Mouse (Mus musculus) heart, postnatal 4 days (tissue): ENCODE measurements around the gene Ubac2. TPM values are rescaled to one million over a fixed set of nuclear protein-coding genes. Genes with fewer than 3 reads are reported as not detected.

ENCODE experiments used
- DNase-seq: peaks from one replicate; pipeline ENCODE4 v3.0.0; 2021
- total RNA-seq, 2 experiments: library from RNA; stranded (reverse); gene quantifications; 2 replicates each; pipeline ENCODE4 v1.2.3; 2021

The Ubac2 gene
- total RNA-seq, 2 experiments from 2014 or later = 25.2 to 27.3 TPM

- no peak for DNase-seq
Observed at GRCm38 (mm10) chr14:122011768-122012167, 133.3 kb downstream of the Ubac2 start.

- no peak for DNase-seq
Observed at GRCm38 (mm10) chr14:122012193-122012592, 133.8 kb downstream of the Ubac2 start.

GRCm38 (mm10) chr14:122012814-122013213 is 134.4 kb downstream of the Ubac2 start:
- no peak for DNase-seq

- DNase-seq = no peak
Observed at GRCm38 (mm10) chr14:122013417-122013951, 135.1 kb downstream of the Ubac2 start.

- no peak for DNase-seq
Observed at GRCm38 (mm10) chr14:122017958-122018357, 139.5 kb downstream of the Ubac2 start.

GRCm38 (mm10) chr14:122019389-122019788 is 141.0 kb downstream of the Ubac2 start:
- DNase-seq = no peak

- DNase-seq = no peak
Observed at GRCm38 (mm10) chr14:122020567-122020966, 142.1 kb downstream of the Ubac2 start.

- no peak for DNase-seq
Observed at GRCm38 (mm10) chr14:122023054-122023453, 144.6 kb downstream of the Ubac2 start.

- no peak for DNase-seq
Observed at GRCm38 (mm10) chr14:122023928-122024327, 145.5 kb downstream of the Ubac2 start.

- DNase-seq = no peak
Observed at GRCm38 (mm10) chr14:122028926-122029745, 150.7 kb downstream of the Ubac2 start.

- no peak for DNase-seq
Observed at GRCm38 (mm10) chr14:122029851-122030250, 151.4 kb downstream of the Ubac2 start.

- DNase-seq = no peak
Observed at GRCm38 (mm10) chr14:122032045-122032444, 153.6 kb downstream of the Ubac2 start.

GRCm38 (mm10) chr14:122034451-122034850 is 156.0 kb downstream of the Ubac2 start, which contains the start of gene Timm8a2:
Gene Timm8a2, plus strand, starts transcription at chr14:122034674.
- DNase-seq = no peak

- DNase-seq = no peak
Observed at GRCm38 (mm10) chr14:122035181-122035580, 156.8 kb downstream of the Ubac2 start.

- no peak for DNase-seq
Observed at GRCm38 (mm10) chr14:122035860-122036259, 157.4 kb downstream of the Ubac2 start.

GRCm38 (mm10) chr14:122038874-122039647 is 160.6 kb downstream of the Ubac2 start:
- DNase-seq = no peak

GRCm38 (mm10) chr14:122041413-122041825 is 163.0 kb downstream of the Ubac2 start:
- no peak for DNase-seq

GRCm38 (mm10) chr14:122042142-122042694 is 163.8 kb downstream of the Ubac2 start:
- no peak for DNase-seq

- no peak for DNase-seq
Observed at GRCm38 (mm10) chr14:122047784-122048183, 169.4 kb downstream of the Ubac2 start.

GRCm38 (mm10) chr14:122048816-122049215 is 170.4 kb downstream of the Ubac2 start:
- no peak for DNase-seq

- no peak for DNase-seq
Observed at GRCm38 (mm10) chr14:122052896-122053635, 174.6 kb downstream of the Ubac2 start.

- no peak for DNase-seq
Observed at GRCm38 (mm10) chr14:122056871-122057270, 178.5 kb downstream of the Ubac2 start.
